Mouse (Mus musculus) liver, adult (tissue): ENCODE results near the gene Vmn1r75.

Source experiments
- GATA4 ChIP-seq: IDR thresholded peaks from 2 replicates; pipeline ENCODE4 v1.6.1; 2014; ENCODE audit warnings: mild to moderate bottlenecking, low read length; ENCODE audit not compliant: insufficient replicate concordance

Vmn1r75 gene

GRCm38 (mm10) chr7:11874330-11874729, at the start of gene Vmn1r75:
Gene Vmn1r75 (plus strand): TSS chr7:11874630.
- TF ChIP-seq GATA4, result no peak

DNA sequence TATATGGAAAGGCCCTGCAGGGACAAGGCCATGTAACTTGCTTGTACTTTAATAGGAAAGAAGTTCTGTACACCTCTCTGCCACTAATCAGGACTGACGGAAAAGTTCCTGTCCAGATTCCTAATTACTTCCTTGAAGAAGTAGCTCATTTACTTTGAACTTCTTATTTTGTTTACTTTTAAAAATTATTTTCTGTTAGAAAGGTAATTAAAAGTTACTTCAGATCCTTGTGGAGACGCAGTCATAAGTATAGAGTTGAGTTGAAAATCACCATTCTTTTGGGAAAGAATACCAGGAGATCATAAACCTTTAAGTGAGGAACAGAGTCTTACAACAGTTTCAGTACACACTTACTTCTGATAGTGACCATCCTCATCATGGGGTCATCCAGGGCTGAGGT, 40.8 kb upstream of the Vmn1r75 start, which contains the start of gene Vmn1r74:
Gene Vmn1r74 (plus strand): TSS at position 301 of the 400 bp plus-strand sequence.
- no peak for TF ChIP-seq GATA4
